Mouse (Mus musculus) midbrain, embryonic 14.5 days (tissue): ENCODE data around the gene Gpt2. TPM values are rescaled to one million over a fixed set of nuclear protein-coding genes. Genes with fewer than 3 reads are reported as not detected.
A peak's percentile ranks its signal among the peaks of the same experiment; 100 is the strongest.

Experiments
- ATAC-seq: fragments of 200-750 bp; cut with Nextera tagmentation; 2 replicates; pipeline ENCODE4 v1.8.0; 2017; ENCODE audit warnings: moderate number of reproducible peaks, moderate library complexity; ENCODE audit not compliant: low FRiP score, low TSS enrichment
- DNase-seq: peaks from one replicate; pipeline ENCODE4 v3.0.0-alpha.2; 2015
- H3K27ac ChIP-seq: fragments of 300-500 bp; sonication (generic); replicated peaks from 2 replicates; pipeline ENCODE4 v1.5.1; 2014; ENCODE audit warnings: mild to moderate bottlenecking, low read depth, low read length, moderate library complexity
- H3K27me3 ChIP-seq: fragments of 300-500 bp; sonication (generic); 2 replicates; pipeline ENCODE4 v1.6.1; 2014; ENCODE audit warnings: low read length, control low read depth, mixed read lengths; ENCODE audit not compliant: control insufficient read depth, insufficient read depth
- H3K36me3 ChIP-seq: fragments of 300-500 bp; sonication (generic); 2 replicates; pipeline ENCODE4 v1.6.1; 2014; ENCODE audit warnings: low read length, control low read depth; ENCODE audit not compliant: control insufficient read depth, insufficient read depth
- H3K4me1 ChIP-seq: fragments of 300-500 bp; sonication (generic); 2 replicates; pipeline ENCODE4 v1.6.1; 2014; ENCODE audit warnings: mild to moderate bottlenecking, antibody characterized with exemption, low read length, control low read depth; ENCODE audit not compliant: control insufficient read depth, insufficient read depth
- H3K4me2 ChIP-seq: fragments of 300-500 bp; sonication (generic); 2 replicates; pipeline ENCODE4 v1.6.1; 2014; ENCODE audit warnings: mild to moderate bottlenecking, low read length, moderate library complexity
- H3K4me3 ChIP-seq: fragments of 300-500 bp; sonication (generic); replicated peaks from 2 replicates; pipeline ENCODE4 v1.5.1; 2014; ENCODE audit warnings: low read depth, low read length
- H3K9ac ChIP-seq: fragments of 300-500 bp; sonication (generic); replicated peaks from 2 replicates; pipeline ENCODE4 v1.6.1; 2014; ENCODE audit warnings: mild to moderate bottlenecking, low read length, moderate library complexity
- H3K9me3 ChIP-seq: fragments of 300-500 bp; sonication (generic); 2 replicates; pipeline ENCODE4 v1.6.1; 2016; ENCODE audit warnings: low read length, control low read depth, mixed read lengths; ENCODE audit not compliant: control insufficient read depth
- WGBS: fragments of 180-500 bp; shearing (Covaris S2); extraction: QIAGEN DNeasy Blood & Tissue Kit; methylation state at CpG from one replicate; pipeline ENCODE4 v1.1.7; 2014; 5-methylcytosine and 5-hydroxymethylcytosine counted together
- polyA plus RNA-seq: library from polyadenylated mRNA; unstranded; fragments of >200 nt; fragmentation: Nextera tagmentation; extraction: Ambion mirVana; gene quantifications from 2 replicates; pipeline ENCODE4 v1.2.1, GENCODE M21; 2014

Gpt2 gene
- polyA plus RNA-seq, 1 experiment from 2014 or later, result 38.1 TPM

DNA sequence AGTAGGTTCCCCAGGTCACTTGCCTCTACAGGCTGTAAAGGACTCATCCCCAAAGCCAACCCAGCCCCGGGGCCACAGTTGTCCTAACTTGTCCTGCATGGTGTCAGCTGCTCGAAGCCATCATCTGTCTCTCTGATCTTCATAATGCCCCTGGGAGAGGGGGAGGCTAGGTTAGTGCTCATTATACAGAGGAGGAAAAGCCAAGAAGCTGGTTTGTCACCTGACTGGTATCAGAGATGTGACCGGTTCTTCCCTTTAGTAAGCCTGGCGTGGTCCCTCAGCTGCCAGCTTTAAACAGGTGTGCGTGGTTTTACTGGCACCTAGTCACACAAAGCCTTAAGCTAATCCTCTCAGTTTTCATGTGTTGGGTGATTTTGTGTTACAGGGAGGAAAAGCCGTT is 12.3 kb downstream of the Gpt2 start:
- no peak overlapping the region for H3K27ac ChIP-seq
- no peak overlapping the region for H3K9ac ChIP-seq
- no peak overlapping the region for H3K4me2 ChIP-seq
- DNase-seq, result no peak
- no peaks in the 10 kb centered on the region for H3K4me1 ChIP-seq
- no peaks in the 10 kb centered on the region for H3K27me3 ChIP-seq
- no peak overlapping the region for H3K4me3 ChIP-seq
- WGBS, result 80% methylated on average over 6 of the region's 6 CpGs
- ATAC-seq, result no peak
- no peaks in the 10 kb centered on the region for H3K9me3 ChIP-seq
- peaks cover 47% of the 10 kb centered on the region for H3K36me3 ChIP-seq

DNA sequence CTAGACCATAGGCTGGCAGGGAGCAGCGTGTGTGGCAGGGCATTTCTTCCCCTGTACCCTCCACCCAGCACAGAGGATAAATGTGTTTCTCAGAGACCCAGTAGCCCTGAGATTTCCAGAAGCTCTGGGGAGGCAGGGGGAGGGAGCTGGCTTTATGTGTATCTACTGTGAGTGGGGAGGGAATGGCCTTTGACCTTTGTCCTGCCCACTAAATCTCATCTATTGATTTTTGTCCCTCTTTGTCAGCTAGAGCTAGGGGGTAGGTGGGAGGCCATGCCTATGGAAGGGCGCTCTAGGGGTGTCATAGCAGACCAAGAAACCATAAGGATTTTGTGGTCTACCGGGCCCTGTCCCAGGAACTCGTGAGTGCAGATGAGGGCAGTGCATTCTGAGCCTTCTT is 14.2 kb downstream of the Gpt2 start:
- Histone ChIP-seq H3K27me3 (no peaks in the 10 kb centered on the region), H3K9ac (no peak overlapping the region), H3K9me3 (no peaks in the 10 kb centered on the region), H3K36me3 (peaks cover 64% of the 10 kb centered on the region), H3K4me1 (no peaks in the 10 kb centered on the region), H3K4me2 (no peak overlapping the region), H3K27ac (no peak overlapping the region), H3K4me3 (no peak overlapping the region)
- DNase-seq (no peak), ATAC-seq (no peak)
- WGBS, result 56% methylated on average over 4 of the region's 4 CpGs

DNA sequence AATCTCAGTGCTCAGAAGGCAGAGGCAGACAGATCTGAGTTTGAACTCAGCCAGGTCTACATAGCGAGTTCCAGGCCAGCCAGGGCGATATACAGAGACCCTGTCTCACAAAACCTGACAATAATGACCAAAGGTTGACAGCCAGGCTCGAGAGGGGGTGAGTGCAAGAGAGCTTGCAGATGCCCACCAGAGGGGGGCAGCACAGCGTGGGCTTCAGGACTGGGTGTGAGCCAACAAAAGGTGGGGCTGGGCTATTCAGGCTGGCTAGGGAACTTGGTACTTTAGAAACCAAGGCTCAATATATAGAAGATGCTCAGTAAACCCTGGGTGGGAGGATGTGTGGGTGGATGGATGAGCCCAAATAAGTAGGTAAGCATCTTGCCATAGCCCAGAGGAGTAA is 16.3 kb downstream of the Gpt2 start:
- Histone ChIP-seq H3K27ac (no peak overlapping the region), H3K9ac (no peak overlapping the region), H3K27me3 (no peaks in the 10 kb centered on the region), H3K4me1 (no peaks in the 10 kb centered on the region), H3K4me3 (no peak overlapping the region), H3K36me3 (peaks cover 82% of the 10 kb centered on the region), H3K9me3 (no peaks in the 10 kb centered on the region), H3K4me2 (no peak overlapping the region)
- DNase-seq (no peak), ATAC-seq (no peak)
- WGBS, result 92% methylated on average over 4 of the region's 4 CpGs

DNA sequence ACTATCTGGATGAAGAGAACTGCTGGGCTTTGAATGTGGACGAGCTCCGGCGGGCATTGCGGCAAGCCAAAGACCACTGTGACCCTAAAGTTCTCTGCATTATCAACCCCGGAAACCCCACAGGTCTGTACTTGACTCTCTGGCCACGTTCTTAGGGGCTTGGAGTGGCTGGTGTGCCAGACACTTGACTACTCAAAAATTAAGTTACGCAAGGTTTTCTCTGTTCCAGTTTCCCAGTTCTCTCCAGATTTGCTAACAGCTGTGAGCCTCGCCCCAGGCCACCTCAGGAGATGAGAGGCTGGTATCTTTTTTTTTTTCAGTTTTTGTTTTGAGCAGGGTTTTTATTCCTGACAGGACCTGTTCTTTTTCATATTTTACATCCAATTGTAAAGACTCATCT is 19.9 kb downstream of the Gpt2 start:
- H3K27ac ChIP-seq, result no peak overlapping the region

DNA sequence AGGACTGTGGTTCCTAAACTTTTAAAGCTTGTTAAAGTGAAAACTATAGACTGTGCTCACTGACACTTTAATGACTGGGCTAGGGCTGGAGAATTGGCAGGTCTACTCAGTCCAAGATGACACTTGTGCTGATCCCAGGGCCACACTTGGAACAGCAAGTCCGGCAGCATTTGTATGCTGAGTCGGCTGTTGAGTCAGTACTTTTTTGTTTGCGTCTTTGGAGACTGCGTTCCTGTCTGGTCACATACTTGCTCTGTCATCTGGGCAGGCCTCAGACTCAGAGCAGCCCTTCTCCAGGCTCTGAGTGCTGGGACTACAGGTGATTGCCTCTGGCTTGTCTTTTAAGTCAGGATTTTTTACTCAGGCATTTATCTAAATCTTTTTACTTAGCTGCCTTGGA is 20.9 kb downstream of the Gpt2 start:
- DNase-seq (peak; percentile 7), ATAC-seq (no peak)
- no peak overlapping the region for H3K9ac ChIP-seq
- H3K27ac ChIP-seq, result 0 out of 2 replicates have a peak overlapping the region, but pooled peaks have one; percentile 20
- WGBS, result 82% methylated on average over 4 of the region's 4 CpGs
- peaks cover 89% of the 10 kb centered on the region for H3K36me3 ChIP-seq
- no peaks in the 10 kb centered on the region for H3K4me1 ChIP-seq
- no peaks in the 10 kb centered on the region for H3K9me3 ChIP-seq
- no peaks in the 10 kb centered on the region for H3K27me3 ChIP-seq
- no peak overlapping the region for H3K4me3 ChIP-seq
- H3K4me2 ChIP-seq, result no peak overlapping the region

More for the DNA sequence above, 19.9 kb downstream of the Gpt2 start:
- Histone ChIP-seq H3K27me3 (no peaks in the 10 kb centered on the region), H3K4me1 (no peaks in the 10 kb centered on the region), H3K9me3 (no peaks in the 10 kb centered on the region), H3K4me2 (no peak overlapping the region), H3K36me3 (peaks cover 87% of the 10 kb centered on the region), H3K4me3 (no peak overlapping the region), H3K9ac (no peak overlapping the region)
- ATAC-seq, result no peak
- DNase-seq, result no peak
- 87% methylated on average over 8 of the region's 8 CpGs for WGBS

DNA sequence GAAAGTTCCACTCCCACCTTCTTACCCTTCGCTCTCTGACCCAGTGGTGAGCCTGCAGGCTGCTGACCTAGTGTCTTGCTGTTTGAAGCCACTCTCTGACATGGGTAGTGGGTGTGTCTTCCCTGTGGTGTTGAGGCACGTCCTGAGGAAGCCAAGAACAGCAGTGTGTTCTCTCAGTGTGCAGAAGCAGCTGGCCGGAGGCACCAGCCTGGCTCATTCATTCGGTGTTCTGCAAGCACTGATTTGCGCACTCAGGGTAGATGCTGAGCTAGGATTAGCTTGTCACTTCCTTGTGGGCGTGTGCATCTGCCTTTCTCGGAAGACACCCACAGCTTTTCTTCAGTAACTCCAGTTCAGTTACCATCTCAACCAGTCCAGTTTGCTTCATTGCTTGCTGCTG is 23.0 kb downstream of the Gpt2 start:
- Histone ChIP-seq H3K9me3 (no peaks in the 10 kb centered on the region), H3K4me2 (no peak overlapping the region), H3K27ac (no peak overlapping the region), H3K36me3 (peaks cover 85% of the 10 kb centered on the region), H3K4me3 (no peak overlapping the region), H3K4me1 (no peaks in the 10 kb centered on the region), H3K27me3 (no peaks in the 10 kb centered on the region), H3K9ac (no peak overlapping the region)
- WGBS, result 86% methylated on average over 7 of the region's 7 CpGs
- DNase-seq (no peak), ATAC-seq (no peak)

DNA sequence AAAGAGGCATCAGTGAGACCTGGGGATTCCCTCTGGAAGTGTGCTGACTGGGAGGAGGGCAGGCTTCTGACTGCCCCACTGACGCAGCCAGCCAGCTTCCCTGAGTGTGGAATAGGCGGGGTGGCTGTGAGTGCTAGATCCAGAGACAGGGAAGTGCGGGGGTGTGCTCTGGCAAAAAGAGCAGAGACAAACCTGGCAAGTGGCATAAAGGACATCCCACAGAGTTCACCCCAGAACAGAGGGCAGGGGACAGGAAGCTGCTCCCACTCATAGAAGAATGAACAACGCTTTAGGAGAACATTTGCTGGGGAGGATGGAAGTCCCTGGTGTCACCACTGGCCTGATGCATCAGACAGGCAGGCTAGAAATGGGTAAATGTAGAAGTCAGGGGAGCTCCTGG is 25.0 kb downstream of the Gpt2 start:
- no peak overlapping the region for H3K27ac ChIP-seq
- peaks cover 86% of the 10 kb centered on the region for H3K36me3 ChIP-seq
- no peak overlapping the region for H3K4me3 ChIP-seq
- H3K9ac ChIP-seq, result no peak overlapping the region
- H3K4me1 ChIP-seq, result no peaks in the 10 kb centered on the region
- 90% methylated on average over 4 of the region's 4 CpGs for WGBS
- DNase-seq, result no peak
- no peak for ATAC-seq
- no peaks in the 10 kb centered on the region for H3K9me3 ChIP-seq
- H3K27me3 ChIP-seq, result no peaks in the 10 kb centered on the region
- H3K4me2 ChIP-seq, result no peak overlapping the region

DNA sequence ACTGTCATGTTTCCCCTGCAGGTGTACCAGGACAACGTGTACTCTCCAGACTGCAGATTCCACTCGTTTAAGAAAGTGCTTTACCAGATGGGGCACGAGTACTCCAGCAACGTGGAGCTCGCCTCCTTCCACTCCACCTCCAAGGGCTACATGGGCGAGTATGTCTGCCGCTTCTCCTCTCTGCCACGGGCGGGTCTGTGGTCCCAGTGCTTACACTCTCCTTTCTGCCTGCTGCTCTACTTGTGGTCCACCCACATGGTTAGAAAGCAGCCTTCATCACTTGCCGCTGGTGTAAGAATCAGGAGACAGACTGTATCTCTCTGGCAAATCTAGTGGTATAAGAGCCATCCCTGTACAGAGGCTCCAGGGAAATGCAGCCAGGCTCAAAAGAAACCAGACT is 25.6 kb downstream of the Gpt2 start:
- no peak for ATAC-seq
- WGBS, result 95% methylated on average over 10 of the region's 10 CpGs
- H3K27ac ChIP-seq, result no peak overlapping the region
- no peaks in the 10 kb centered on the region for H3K27me3 ChIP-seq
- peaks cover 86% of the 10 kb centered on the region for H3K36me3 ChIP-seq
- no peak overlapping the region for H3K4me2 ChIP-seq
- no peak overlapping the region for H3K9ac ChIP-seq
- H3K9me3 ChIP-seq, result no peaks in the 10 kb centered on the region
- no peaks in the 10 kb centered on the region for H3K4me1 ChIP-seq
- DNase-seq, result no peak
- no peak overlapping the region for H3K4me3 ChIP-seq

DNA sequence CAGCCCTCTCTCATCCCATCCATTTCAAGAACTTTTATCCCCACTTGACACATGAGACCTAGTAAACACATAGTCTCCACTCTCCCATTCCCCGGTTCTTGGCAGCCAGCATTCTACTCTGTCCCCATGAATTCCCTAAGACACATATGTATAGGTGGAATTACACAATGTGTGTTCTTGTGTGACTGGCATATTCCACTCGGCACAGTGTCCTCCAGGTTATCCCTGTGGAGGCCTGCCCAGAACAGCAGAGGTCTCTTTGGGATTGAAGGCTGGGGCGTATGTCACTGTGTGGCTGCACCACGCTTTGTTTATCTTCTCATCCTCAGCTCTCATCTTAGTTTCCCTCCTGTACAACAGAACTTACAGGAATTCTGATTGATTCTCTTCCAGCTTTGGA is 28.2 kb downstream of the Gpt2 start:
- DNase-seq, result no peak
- Histone ChIP-seq H3K4me3 (no peak overlapping the region), H3K4me2 (no peak overlapping the region), H3K4me1 (no peaks in the 10 kb centered on the region), H3K9ac (no peak overlapping the region), H3K27ac (no peak overlapping the region), H3K36me3 (peaks cover 85% of the 10 kb centered on the region), H3K9me3 (no peaks in the 10 kb centered on the region), H3K27me3 (no peaks in the 10 kb centered on the region)
- WGBS, result 94% methylated on average over 4 of the region's 4 CpGs
- ATAC-seq, result no peak
